Mouse (Mus musculus) embryo, embryonic 10 days (tissue): ENCODE measurements at regions not wholly inside any gene's neighbourhood (a gene's known extent, or its start where the extent isn't known, plus 50 kb on each side); places are given as distances from the start of the nearest gene placed in this dataset.

Source experiments
- DNase-seq: peaks from one replicate; pipeline ENCODE4 v3.0.0-alpha.2; 2015; ENCODE audit warnings: low spot score

DNA sequence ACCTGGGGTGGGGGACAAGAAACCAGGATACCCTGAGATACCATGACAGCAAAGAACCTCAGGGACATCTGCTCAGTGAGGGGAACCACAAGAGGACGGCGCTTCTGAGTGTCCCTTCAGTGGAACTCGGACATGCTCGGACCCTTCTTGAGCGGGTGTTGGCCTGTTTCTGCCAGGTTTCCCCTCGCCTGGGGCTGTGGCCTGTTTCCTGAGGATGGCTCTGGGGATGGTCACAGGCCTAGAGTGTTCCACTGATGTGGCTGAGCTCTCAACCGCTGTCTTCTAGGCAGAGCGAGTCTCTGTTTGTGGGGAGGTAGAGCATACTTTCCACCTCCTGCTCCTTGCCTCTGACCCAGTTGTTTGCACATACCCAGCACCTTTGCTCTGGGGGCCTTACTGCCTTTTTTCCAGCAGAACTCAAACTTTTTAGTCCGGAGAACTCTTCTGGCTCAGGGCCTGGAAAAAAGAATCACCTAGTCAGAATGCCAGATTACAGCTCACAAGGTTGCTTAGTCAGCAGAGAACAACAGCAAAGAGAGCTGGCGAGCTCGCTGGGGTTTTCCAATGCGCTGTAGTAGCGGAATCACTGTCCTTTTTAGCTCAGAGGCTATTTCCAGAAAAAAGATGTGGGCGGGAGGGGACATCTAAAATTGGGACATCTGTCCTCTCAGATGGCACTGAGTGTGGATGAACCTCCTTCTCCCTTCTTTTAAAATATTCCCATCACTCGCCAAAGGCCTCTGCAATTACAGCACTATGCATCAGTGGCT is 65.3 kb downstream of the Med10 start:
- no peak for DNase-seq

DNA sequence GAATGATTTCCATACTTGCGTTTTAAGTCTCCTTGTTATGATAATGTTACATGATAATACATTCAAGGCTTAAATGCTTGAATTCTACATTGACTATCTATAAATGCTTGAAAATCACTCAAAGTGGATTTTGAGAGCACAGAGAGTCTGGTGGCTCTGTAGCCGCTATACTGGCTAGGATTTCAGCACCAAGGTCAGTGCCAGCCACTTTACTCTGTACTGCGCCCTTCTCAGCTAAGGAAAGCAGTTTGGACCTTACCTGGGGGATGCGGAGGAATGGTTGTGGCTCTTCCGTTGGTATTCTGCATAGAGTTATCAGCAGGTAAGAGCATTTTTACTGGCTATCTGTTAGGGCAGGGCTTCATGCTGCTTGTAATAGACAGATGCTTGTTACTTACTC is 94.3 kb downstream of the Med10 start:
- peak; percentile 80 for DNase-seq

DNA sequence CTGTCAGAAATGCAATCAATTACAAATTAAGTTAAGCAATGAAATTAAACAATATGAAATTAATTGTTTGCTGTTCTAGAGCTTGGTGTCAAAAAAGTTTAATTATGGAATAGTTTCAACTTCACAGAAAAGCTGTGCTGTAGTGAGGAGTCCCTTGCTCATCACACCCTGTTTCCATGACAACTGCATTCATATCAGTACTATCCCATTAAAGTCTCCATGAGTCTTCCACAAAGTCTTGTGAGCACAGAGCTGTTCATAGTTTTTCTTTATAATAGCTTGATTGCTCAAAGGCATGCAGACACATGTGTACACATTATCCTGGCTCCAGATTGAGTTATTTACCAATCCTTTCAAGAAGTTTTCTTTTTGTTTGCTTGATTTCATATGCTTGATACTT is 98.9 kb downstream of the Med10 start:
- DNase-seq = no peak

DNA sequence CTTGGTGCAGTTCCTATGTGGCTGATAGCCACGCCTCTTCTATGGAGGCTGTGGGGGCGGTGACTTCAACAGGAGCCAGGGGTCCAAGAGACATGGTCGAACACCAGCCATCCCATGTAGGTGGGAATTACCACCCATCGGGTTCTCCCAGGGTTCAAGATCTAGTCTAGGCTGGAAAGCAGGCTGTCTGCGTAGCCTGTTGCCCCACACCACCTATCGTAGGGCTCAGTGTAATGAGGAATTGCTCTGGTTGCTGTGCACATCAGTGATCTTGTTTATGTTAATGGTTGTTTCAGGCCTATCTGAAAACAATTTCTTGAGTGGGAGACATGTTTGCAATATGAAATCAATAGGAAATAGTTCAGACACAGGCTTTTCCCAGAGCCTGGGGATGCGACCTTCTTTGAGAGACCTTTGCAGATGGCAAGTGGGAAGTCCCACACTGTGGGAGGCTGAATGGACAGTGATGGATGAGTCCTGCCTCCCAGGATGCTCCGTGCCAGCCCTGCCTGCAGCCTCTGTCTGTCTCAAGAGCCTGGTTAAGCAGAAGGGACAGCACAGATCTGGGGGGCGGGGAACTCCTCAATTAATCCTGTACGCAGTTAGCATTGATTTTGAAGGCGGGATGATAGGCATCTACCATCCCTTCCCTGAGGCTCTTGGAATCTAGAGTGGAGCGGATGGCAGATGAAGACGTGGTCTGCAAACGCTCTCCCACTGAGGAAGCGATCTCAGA is 104.8 kb downstream of the Med10 start:
- peak; percentile 22 for DNase-seq

DNA sequence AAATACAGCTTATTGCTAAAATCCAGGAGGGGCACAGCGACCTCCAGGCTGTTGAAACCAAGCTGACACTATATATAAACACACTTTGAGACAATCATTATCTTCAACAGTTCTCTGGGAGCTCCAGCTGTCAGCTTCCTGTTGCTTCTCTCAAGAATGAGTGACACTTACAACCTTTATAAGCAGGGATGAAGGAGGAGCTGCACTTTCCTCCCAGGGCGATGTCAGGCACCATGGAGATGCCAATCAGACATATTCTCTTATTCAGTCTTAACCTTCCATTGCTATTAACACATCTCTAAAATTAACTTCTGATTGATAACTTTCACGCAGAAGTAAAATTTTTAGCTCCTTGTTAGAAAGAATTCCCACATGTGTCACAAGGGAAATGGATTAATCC is 113.6 kb downstream of the Med10 start:
- no peak for DNase-seq

DNA sequence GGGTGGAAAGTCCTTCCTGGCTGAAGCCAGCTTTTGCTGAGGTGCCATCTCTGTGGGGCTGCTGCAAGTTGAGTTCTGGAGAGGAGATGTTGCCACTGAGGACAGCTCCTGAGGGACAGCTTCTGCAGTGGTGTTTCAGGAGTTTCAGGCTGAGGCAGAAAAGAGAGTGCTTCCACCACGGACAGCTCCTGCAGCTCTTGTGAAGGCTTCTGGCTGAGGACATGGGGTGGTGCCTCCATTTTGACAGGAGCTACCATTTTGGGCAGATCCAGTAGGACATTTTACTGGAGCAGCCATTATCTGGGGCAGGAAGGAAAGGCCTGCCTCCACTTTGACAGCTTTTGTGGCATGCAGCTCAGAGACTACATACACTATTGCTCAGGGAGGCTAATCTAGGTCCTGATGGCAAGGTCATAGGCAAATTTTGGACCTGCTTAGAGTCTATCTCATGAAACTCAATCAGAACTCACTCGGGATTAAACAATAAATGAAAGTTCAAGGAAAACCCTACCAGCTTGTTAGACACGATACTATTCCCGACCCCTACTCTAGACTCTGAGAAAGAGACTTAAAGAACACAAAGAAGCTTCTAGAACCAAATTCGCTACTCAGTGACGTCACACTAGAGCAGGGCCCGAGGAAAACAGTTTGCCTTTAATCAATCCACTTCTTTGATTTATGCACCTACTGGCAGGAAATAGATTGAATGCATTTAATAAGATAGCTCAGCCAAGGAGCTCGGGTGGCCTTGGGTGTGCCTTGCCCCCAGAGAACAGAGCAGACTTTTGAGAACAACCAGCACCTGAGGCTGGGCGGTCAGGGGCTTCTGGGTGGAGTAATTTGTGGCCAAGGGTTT is 130.7 kb downstream of the Med10 start:
- DNase-seq = peak; percentile 28

DNA sequence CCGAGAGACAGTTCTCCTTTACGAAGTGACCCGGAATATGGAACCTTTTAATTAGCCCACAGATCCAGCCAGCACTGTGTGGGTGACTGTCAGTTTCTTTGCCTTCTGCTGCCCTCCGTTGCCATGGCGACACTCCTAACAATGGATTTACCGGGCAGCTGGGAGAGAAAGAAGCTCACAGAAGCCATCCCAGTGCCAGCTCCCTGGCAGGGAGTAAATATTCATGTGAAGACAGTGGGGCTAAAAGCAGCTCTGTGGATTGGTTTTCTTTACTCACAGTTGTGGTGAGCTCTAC is 131.3 kb downstream of the Med10 start:
- DNase-seq = peak; percentile 85

DNA sequence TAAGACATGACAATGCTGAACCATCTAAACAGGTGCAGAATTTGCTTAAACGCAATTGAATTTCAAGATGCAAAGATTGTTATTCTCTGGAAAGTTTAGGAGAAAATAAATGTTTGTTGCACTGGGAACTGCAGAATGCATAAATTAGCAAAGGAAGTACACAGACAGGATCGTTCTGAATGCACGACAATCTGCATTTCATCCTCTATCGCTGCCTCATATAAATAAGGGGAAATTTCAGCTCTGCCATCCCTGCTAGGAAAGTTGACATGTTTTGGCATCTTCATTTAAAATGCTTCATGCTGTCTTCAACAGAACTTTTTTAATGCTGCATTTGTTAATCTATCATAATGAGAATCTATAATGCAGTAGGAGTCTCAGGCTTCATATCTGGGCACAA is 137.6 kb downstream of the Med10 start:
- no peak for DNase-seq

DNA sequence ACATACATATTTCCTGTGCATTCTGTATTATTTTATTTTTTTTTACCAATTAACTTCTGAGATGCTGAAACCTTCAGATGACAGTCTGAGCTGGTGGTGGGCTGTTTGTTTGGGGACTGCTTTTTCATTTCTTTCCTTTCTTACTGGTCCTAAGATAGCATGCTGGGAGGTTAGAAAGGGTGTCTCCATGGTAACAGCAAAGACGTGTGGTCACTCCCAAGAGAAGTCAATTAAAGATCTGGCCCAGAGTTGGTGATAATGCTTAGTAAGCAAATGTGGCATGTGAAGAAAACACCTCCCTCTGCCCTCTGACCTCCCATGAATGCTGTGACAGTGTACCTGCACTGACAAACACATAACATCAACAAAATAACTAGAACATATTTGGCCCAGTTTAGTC is 142.5 kb downstream of the Med10 start:
- DNase-seq = peak; percentile 65

DNA sequence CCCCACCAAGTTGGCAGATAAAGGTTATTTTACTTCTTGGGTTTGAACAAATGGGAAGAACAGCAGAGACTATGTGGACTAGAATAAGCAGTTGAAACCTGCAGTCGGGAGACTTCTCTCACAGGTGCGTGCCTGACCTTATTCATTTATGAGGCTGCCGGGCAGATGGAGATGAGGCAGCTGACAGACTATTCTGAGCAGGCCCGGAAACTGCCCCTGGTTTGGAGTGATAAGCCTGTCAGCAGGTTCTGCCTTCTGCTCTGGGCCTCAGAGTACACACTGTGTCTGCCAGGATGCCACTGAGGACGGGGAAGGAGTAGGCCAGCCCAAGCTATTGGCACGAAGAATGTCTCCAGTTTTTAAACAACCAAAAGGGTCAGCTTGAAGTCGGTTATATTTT is 144.4 kb downstream of the Med10 start:
- no peak for DNase-seq

DNA sequence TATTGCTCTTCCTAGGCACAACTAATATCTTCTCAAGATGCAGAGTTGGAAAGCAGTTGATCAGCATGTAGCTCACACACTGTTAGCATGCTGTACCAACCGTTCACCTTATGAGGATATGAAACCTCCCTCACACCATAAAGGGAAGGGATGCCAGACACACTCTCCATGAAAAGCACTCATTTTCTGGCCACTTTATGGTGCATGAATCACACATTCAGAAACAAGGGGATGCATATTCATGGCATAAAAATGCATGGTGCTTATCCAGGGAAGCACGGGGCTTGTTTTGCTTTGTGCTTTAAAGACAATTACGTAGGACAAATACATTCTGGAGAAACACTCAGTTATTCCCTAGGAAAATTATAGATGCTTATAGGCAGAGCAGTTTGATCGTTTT is 149.9 kb downstream of the Med10 start:
- no peak for DNase-seq

DNA sequence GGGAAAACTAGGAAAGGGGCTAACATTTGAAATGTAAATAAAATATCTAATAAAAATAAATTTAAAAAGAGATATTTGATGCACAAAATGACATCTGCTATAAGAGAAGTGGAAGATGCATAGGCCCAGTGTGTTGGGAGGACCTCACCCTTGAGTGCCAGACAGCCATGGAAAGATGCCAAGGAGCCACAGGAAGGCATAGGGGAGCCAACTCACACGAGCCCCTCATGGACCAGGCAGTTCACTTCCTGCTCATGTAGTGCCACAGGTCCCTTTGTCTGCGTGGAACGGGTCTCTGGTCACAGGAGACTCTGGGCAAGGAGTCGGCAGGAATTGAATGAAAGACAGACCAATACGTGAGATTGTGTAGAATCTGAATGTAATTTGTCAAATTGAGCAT is 152.0 kb downstream of the Med10 start:
- no peak for DNase-seq

DNA sequence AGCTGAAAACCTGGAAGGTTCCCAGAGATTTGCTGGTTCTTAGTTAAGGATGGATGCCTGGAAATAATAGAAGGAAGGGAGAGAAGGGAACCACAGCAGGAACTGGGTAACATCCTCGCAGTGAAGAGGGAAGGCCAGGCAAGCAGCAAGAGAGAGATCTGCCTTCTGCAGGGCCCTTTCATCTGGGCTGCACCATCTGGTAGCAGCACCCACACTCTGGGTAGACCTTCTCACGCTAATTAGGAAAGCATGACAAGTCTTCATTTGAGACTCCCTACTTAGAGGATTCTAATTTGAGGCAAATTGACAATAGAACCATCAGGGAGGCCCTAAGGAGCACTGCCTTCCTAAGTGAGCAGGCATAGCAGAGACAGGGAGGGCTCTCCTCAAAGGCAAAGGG is 153.3 kb downstream of the Med10 start:
- no peak for DNase-seq

DNA sequence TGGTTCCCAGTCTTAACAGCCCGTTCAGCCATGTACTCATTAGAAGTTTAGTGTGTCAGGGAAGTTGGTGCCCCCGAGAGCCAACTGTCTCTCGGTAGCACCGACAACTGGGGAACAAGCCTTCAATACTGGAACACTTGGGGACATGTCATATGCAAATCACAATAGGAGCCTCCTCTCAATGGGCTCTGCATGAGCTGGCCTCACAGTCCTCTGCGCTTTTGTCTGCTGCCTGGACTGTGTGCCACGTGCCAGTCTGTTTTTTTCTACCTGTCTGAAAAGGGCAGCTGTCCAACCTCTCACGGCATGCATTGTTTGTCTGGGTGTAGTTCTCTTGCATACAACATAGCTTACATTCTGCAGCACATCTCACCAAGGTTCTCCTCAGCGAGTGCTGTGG is 161.7 kb downstream of the Med10 start:
- no peak for DNase-seq

DNA sequence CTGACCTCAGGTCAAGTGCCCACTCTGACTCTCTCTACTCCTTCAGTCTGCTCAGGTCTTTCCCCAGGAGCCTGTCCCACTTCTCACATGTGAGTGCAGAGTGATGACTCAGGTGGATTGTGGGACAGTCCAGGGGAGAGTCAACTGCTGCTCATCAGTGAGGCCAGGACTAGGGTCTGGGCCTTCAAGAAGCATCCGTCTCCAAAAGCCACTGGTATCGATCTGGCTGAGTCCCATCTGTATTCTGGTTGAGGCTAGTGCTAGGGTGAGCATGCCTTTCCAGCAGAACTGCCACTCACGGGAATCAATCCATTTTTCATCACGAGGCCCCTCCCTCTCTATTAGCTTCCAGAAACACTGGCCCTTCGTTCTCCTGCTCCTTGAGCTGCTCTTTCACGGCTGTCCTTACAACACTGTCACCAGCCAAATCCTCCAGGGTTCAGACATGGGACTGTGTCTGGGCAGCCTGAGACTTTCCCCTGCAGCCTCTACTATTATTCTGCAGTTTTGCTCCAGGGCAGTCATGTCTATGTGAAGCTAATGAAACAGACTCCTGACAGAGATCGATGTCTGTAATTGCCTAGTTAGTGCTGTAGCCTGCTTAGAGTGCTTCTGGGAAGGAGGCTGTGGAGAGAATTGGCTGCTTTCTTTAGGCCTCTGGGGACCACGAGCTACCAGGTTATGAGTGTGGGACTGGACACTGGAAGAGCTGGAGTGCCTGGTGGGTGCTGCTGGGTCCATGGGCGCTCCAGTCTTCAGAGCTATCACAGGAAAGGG is 169.3 kb downstream of the Med10 start:
- no peak for DNase-seq

DNA sequence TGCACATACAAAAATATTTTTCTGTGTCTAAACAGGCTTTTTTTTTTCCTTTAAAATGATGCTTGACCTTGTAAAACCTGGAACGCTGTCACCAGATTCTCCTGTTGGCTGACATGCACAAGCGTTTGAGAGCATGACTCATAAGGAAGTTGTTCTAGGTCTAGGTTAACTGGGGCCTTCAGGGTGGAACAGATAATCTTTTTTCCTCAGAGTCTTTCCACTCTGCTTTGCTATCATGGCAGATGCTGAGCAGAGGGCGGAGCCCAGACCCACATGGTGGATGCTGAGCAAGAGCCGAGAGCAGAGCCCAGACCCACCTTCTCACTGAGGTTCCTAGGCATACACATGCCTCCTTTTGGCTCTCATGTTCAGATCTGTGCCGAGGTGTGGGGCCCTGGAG is 172.6 kb downstream of the Med10 start:
- no peak for DNase-seq

DNA sequence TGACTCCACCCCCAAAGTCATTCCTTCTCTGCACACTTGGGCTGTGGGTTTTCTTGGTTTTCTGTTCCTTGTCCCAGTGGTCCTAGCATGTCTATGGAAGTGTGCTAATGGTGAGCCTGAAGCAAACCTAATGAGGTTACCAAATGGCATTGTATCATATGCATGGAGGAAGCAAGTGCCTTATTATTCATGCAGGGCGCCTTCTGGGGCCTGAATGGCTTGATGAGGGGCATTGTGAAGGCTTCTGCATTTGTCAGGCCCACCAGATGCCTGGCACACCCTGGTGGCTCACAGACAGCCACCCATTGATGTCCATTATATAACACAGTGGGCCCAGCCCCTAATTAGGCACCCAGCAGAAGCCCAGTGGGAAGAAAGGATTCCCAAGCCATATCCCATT is 182.0 kb downstream of the Med10 start:
- DNase-seq = no peak

DNA sequence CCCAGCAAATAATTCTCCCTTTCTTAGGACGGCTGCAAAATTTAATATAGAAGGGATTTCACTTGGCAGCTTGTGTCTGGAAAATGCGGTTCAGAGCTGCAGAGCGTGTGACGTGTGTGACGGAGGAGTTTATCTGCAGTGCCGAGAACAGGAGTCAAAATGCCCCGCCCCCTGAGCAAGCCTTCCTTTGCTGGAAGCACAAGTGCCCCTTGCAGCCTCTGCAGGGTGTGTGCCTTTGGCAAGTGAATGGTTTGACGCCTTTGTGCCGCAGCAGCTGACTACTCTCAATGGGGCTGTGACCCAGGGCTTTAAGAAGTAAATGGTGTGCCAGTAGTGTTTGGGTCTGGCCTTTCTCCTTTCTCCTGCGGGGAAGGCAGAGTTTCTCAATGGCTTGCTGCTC is 185.0 kb downstream of the Med10 start:
- DNase-seq = peak; percentile 56

DNA sequence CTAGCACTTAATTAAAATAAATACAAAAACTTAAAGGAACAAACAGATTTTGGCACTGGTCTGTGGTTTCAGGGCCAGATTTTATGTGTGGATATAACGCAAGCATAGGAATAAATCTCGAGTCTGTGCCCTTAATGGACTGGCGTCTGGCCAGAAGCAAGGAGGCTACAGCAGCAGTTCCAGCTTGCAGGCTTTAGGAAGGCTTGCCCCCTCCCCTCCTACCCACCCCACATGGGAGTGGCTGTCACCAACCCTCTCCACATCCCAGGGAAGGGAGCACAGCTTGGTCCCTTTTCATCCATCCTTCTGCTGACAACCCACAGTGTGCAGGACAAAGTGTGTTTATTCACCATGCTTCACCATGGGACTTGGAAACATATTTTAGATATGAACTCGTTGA is 186.1 kb downstream of the Med10 start:
- no peak for DNase-seq

DNA sequence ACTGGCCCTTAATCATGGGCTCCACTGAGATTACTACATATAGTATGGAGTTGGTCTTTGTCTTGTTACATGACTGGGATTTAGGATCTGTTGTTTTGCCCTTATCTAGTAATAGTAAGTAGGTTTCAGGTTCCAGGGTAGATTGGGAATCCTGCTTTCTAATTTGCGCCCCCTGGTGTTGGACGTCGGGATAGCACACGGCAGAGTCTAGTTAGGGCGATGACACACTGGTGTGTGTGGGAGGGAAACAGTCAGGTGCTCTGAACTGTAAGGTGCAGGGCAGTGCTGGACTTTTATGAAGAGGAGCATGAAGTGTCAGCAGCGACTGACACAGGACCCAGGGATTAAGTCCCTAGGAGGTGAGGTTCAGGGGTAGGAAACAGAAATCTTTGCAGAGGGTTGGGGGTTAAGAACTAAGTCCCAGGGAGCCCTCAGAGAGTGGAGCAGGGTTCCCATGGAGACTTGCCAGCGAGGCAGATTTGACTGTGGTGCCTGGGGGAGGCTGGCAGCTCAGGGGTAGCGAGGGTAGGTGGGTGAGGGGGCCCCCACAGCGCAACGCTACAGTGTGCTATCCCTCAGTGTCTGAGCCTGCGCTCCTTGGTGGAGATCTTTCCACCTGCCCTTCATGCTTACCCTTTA is 189.2 kb downstream of the Med10 start:
- peak; percentile 73 for DNase-seq

DNA sequence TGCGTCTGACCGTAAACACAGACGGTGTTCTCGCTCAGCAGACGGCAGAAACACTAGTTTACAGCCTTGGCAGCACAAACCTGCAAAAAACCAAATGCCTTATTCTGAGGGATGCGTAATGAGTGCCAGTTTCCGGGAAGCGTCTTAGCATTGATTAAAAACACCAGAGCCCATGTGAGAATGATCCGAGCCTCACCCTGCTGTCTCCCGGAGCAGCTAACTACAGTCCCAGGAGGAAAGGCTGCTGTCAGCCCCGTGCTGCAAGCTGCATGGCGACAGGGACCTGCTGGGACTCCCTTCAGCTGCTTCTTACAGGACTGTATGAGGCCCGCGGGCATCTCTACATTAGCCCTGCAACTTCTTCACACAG is 189.7 kb downstream of the Med10 start:
- no peak for DNase-seq

DNA sequence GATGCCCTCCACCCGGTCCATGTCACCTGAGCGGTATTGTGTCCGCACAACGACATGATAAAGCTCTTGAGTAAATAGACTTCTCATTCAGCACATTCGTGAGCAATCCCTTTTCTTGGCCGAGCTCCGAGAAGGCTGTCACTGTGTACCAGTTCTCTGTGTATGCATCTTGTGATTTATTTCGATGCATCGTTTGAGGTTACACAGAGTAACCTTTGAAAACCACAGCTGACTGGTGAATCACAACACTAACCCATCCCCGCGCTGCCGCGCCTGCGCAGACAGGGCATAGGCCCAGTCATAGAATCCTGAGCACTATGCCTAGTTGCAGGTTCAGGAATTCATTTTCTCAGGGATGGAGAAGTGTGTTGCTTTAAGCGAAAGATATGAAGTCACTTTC is 201.4 kb downstream of the Med10 start:
- no peak for DNase-seq
